Mouse (Mus musculus): ENCODE results near the gene Nup107.
"Not testable (repeated sequence)": the region's sequence is repeated elsewhere in the genome, so short reads cannot be mapped to it uniquely, and the experiment has no call there.

The Nup107 gene

DNA sequence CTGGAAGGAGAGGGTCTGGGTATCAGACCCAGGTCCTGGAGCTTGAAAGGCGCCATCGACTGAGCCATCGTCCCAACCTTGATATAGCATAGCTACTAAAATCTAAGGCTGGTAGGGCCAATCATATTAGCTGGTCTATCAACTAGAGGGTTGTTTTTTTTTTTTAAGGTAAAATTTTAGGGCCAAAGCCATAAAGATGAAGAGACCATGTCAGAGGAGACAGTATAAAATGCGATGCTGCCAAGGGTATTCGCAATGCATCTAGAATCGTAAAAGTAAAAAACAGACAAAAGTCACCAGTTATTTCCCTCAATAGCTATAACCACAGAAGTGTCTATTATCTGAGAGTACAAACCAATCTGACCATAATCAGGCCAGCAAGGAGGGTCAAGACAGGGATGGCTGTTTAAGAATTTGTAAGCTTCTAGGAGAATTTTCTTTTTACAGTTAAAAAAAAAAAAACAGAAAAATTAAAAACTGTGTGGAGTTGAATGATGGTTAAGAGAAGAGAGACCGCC is 40.1 kb downstream of the Nup107 start:
- no peak for DNase-seq (ENCODE audit: low read depth, low spot score)

DNA sequence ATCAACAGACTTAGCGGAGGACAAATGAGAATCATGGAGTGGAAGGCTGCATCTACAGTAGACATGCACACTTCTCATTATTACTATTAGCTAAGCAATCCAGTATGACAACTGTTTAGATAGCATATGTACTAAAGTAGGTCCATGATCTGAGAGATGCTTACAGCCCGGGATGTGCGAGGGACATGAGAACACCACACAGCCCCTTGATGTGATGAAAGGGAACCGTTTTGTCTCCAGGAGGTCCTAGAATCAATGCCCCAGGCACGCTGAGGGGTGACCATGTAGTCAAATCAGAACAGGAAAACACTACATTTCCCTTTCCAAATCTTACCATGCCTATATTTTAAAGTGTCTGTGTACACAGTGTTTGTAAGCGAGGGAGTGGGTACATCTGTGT is 40.8 kb downstream of the Nup107 start:
- no peak for DNase-seq (ENCODE audit: low read depth, low spot score)

DNA sequence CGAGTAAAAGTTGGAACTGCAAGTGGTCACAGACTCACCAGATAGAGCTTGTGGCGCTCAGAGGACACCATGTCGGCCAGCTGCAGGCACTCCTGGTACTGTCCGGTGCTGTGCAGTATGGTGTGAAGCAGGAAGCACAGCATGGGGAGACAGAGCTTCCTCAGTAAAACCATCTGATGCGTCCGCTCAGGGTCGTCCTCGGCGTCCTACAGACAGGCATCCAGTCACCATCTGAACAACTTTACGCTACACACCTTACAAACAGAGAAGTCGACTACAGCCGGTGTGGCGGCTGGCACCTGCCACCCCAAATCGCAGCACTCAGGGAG is 41.3 kb downstream of the Nup107 start:
- DNase-seq (ENCODE audit: low read depth, low spot score), result no peak

DNA sequence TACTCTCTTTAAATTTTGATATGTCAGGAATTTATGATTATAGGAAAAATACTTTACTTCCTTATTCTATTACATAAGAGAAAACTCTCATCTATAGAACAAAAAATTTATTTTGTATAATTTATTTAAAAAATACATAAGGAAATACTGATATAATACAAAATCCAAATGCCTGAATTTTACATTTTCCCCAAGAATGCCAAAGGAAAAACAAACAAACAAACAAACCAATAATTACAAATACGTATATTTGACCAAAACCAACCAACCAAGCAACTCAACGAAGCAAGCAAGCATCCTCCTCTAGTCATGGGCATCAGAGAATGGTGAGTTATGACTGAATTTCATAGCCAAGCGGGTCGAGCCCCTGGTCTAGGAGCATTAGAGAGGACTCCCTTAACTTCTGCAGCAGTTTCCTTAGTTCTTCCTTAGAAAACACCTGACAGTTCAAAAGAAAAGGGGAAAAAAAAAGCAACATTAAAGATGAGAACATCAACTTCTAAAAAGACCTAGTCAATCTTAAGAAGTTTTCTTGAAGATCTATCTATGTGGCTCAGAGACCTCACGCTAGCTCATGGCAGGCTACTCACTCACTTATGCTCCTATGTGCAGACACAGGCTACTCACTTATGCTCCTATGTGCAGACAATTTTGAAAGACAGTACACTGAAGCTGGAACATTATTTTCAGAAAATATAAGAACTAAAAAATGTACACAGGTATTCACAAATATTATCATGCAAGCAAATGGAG is 41.8 kb downstream of the Nup107 start:
- DNase-seq (ENCODE audit: low read depth, low spot score), result no peak

DNA sequence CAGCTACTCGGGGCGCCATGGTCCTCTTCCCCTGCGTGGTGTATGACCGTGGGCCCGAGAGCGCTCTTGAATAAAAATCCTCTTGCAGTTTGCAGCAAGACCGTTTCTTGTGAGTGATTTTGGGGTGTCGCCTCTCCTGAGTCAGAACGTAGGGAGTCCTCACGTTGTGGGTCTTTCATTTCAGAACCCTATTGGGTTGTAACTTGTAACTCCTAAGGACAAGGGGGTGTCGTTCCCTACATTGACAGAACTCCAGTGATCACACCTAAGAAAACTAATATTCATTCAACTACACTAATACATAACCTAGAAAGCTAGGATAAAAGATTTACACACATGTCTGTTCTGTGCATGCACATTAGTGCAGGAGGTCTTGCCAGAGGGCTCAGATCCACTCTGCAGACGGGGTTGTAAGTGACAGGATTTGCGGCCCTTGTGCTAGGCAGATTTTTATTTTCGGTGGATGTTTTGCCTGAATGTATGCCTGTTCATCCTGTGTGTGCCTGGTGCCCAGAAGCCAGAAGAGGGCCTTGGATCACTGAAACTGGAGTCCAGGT is 42.6 kb downstream of the Nup107 start:
- DNase-seq (ENCODE audit: low read depth, low spot score), result no peak

DNA sequence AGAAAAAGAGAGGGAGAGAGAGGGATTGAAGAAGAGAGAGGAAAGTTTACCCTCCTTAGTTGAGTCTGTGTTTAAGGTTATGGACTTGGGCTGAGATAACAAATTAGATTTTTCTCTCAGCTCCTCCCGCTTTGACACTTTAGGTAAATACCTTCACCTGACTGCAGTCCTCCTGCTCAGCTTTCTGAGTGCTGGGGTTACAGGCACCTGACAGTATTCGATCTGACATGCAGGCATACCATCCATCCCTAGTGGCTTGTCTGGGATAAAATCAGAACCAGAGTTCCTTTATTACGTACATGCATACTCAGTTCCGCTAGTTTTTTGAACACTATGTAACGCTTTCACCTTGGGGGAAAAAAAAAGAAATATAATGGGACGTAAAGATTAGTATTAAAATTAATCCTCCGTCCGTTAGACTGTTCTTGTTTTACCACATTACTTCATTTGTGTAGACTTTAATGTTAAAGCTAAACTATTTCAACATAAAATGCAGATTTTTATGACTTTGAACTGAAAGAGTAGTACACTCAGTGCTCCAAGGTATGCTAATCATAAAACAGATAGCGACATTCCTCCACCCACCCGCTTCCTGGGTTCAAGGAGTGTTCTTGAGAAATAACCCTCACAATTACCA is 43.3 kb downstream of the Nup107 start:
- DNase-seq (ENCODE audit: low read depth, low spot score), result no peak

DNA sequence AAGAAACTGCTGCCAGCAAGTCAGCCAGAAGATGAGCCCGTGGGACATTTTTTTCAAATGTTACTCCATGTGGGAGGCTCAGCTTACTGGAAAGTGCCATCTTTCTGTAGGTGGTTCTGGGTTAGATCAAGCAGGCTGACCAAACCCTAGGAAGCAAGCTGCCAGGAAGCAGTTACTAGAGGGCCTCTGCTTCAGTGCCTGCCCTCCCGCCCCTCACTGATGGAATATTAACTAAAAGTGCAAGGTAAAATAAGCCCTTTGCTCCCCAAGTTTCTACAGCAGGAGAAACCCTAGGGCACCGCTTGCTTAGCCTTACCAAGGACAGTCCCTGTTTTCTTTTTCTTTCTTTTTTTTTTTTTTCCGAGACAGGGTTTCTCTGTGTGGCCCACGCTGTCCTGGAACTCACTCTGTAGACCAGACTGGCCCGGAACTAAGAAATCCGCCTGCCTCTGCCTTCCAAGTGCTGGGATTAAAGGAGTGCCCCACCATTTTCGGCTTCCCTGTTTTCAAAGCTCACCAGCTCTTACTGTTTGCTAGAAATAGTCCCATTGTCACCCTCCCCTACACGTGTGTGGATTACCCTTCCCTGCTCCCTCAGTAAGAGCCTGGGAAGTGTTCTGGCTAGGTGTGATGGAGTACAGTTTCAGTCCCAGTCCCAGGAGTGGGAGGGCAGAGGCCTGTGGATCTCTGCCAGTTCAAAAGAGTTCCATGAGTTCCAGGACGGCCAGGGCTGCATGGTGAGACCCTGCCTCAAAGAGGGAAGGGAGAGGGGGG is 44.0 kb downstream of the Nup107 start:
- DNase-seq (ENCODE audit: low read depth, low spot score), result no peak

DNA sequence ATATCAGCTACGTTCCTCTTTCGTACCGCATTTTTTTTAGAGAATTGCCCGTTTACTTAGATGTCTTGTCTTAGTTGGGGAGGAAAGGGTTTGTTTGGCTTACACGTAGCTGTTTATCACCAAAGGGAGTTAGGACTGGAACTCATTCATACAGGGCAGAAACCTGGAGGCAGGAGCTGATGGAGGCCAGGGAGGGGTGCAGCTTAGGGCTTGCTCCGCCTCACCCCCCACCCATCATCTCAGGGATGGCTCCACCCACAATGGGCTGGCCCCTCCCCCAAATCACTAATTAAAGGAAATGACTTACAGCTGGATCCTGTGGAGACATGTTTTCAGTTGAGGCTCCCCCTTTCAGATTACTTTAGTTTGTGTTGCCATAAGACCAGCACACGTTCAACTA is 44.8 kb downstream of the Nup107 start:
- DNase-seq (ENCODE audit: low read depth, low spot score), result no peak

DNA sequence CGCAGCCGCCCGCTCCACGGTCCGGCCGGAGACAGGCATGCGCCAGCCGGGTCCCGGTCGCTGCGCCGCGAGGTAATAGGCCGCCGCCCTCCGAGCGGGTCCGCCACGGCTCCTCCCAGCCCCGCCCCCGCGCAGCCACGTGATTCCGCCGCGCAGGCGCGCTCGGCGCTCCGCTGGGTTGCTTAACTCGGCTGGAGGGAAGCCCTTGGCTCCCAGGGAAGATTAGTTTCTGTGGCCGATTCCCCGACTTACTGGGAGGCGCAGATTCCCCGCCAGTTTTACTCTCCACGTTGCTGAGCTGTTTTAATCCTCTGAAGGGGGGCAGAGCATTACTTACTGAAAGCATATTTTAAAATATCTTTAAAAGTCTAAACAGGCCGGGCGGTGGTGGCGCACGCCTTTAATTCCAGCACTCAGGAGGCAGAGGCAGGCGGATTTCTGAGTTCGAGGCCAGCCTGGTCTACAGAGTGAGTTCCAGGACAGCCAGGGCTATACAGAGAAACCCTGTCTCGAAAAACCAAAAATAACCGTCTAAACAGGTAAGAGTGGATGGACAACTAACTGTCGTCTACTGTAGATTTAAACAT is 46.1 kb downstream of the Nup107 start, which contains the start of gene Slc35e3:
TSS of gene Slc35e3 (minus strand) at position 69 of the 587 bp plus-strand sequence.
- peak; percentile 92 for DNase-seq (ENCODE audit: low read depth, low spot score)

DNA sequence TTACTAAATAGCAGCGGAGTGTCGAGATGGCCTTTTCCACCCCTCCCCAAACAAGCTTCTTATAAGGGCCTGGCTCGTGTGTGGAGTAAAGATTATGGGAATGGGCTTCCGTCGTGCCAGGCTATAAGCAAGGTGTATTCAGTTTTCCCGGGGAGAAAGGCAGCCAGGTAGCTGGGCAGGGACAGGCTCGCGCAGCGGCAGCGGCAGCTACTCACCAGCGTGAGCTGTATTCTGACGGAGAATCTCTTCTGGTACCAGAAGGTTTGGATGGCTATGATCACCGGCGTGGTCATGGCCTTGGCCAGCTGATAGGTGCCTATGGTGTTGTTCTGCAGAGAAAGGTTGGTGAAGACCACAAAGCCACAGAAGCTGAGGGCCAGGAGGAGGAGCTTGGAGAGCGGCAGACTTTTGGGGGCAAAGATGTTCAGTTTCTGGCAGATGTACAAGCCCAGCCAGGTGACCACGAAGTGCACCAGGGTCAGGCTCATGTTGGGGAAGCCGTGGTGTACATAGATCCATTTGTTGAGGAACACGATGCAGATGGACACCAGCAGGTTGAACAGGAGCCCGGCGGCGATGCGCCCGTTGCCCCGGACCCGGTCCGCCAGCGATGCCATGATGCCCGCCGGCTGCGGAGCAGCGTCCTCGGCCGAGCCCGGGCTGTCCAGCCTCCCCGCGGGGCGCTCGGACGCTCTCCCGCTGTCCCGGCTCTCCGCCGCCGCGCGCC is 46.8 kb downstream of the Nup107 start:
- not testable (repeated sequence) for DNase-seq (ENCODE audit: low read depth, low spot score)

DNA sequence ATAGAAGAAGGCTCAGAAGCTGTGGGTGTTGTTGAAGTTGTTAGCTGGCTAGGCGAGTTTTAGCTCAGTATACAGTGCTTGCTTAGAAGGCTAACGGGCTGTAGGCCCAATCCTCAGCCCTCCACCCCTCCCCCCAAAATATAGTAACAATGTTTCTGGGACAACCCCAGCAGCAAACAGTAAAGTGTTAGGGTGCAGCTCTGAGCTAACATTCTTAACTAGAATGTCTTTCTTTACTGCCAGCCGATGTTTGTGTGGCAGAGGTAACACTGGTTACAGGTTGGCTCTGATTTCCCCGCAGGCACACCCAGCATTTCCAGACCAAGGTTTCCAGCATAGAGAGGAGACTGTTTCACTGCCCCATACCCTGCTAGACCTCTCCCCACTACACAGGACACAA is 48.6 kb downstream of the Nup107 start:
- DNase-seq (ENCODE audit: low read depth, low spot score), result no peak

DNA sequence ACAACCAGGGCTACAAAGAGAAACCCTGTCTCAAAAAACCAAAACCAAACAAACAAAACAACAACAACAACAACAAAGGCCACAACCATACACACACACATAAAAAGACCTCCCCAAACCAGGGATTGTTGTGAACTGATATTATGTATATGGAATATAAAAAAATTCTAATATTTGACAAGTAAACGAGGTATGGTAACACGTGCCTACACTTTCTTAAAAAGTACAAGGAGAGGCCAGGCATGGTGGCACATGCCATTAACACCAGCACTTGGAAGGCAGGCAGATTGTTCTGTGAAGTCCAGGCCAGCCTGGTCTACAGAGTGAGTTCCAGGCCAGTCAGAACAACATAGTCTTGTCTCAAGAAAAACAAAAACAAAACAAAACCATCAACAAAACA is 49.3 kb downstream of the Nup107 start:
- no peak for DNase-seq (ENCODE audit: low read depth, low spot score)

DNA sequence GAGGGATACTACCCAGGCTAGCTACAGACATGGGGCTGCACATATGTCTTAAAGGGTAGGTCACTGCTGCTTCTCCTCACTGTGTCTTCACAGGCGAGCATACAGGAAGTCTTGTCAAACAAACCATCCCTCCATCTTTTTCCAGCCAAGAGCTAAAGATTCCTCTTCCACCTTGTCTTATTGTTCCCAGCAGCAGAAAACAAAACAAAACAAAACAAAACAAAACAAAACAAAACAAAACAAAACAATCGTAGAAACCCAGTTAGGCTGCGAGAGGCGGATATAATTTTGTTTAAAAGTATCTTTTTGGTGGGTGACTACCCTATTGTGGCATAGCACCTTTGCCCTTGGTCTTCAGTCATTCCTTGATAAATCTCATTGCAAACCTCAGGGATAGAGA is 49.9 kb downstream of the Nup107 start:
- no peak for DNase-seq (ENCODE audit: low read depth, low spot score)

DNA sequence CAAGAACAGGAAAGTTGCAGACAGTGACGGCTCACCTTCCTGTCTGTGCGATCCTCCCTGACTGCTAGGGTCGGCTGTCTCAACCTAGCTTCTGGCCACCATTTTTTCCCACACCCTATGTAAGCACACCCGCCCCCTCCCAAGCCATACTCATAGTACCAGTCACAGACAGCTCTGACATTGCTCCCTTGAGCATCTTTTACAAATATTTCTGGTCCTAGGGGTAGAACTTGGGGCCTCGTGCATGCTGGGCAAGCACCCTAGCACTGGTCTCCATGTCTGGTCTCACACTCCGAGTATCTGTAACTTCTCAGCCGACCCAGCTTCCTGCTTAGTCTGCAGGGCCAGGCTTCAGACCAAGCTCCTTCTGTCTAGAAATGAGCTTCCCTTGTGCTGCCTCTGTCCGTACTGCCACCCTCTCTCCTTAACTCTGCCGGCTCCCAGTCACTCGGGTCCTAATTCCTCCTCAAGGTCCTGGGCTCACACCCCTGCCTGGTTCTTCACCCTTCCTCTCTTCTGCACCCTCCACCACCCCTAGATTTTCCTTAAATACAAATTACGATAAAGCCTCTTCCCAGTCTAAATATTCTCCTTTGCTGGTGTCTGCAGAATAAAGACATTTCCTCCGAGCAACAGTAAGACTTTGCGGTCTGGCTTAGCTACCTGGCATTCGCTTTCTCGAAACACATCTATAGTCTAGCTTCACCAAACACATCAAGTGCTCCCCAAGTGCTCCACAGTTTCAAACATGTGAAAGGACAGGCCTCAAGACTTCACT is 50.6 kb downstream of the Nup107 start:
- no peak for DNase-seq (ENCODE audit: low read depth, low spot score)

DNA sequence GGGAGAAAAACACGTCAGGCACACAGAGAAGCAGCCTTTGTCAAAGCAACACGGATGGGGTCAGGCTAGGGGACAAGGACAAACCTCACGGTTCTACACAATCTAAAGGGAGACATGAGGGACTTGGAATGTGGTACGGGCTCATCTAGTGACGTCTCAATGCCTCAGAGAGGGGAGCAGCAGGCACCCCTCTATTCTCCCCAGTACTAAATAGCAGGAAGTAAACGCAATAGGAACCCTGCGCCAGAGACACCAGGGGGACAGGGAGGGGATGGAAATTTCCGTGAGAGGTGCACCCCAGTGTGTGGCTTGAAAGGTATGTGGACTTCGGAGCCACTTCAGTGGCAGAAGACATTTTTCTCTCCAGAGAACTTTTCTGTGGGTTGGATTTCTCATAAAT is 51.6 kb downstream of the Nup107 start:
- DNase-seq (ENCODE audit: low read depth, low spot score), result no peak

DNA sequence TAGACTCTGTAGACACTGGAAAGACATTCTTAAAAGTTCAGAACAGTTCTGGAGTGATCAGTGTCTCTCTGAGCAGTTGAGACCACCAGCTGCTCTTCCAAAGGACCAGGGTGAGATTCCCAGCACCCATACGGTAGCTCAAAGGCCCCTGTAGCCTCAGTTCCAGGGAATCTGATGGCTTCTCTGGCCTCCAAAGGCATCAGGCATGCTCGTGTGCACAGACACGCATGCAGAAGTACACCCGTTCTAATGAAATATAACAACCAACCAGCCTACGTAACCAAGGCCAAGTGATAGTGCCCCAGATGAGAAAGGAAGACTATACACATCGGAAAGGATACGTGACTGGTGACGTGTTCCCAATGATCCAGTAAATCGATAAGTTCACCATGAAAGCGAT is 52.3 kb downstream of the Nup107 start:
- no peak for DNase-seq (ENCODE audit: low read depth, low spot score)

DNA sequence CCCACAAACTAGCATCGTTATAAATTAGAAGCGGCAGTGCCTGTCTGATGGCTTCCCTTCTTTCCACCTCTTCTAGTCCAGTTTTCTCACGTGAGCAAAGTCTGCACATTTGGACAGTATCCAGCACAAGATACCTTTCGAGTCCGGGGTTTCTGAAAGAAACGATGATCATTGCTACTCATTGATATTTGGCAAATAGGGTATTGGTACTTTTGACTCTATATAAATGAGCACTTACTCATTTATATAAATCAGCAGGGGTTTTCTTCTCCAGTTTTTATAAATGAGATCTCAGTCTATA is 52.9 kb downstream of the Nup107 start:
- DNase-seq (ENCODE audit: low read depth, low spot score), result no peak

DNA sequence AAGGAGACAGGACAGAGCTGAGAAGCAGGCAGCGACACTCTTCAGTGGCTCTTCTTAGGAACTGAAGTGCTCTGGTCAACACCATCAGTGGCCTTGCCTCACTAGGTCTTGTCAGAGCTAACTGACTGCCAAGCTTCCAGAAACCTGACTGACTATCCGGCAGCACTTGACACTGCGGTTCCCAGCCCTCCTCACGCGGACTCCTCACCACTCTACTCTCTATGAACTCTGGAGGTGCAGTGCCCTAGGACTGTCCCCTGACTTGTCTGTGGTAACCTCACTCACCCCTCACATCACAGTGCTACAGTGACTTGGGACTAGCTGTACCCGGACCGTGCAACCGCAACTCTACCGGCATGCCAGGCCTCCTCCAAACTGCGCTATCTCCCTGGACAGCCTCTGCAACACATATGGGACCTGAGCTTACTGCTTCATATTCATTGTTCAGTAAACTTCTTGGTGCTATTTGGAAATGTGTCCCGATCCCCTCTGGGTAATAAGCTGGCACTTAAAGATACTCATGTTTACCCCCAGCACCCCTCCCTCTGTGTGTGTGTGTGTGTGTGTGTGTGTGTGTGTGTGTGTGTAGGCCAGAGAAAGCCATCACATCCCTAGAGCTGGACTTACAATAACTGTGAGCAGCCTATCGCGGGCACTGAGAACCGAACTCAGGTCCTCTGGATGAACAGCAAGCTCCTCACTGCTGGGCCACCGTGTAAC is 53.4 kb downstream of the Nup107 start:
- no peak for DNase-seq (ENCODE audit: low read depth, low spot score)

DNA sequence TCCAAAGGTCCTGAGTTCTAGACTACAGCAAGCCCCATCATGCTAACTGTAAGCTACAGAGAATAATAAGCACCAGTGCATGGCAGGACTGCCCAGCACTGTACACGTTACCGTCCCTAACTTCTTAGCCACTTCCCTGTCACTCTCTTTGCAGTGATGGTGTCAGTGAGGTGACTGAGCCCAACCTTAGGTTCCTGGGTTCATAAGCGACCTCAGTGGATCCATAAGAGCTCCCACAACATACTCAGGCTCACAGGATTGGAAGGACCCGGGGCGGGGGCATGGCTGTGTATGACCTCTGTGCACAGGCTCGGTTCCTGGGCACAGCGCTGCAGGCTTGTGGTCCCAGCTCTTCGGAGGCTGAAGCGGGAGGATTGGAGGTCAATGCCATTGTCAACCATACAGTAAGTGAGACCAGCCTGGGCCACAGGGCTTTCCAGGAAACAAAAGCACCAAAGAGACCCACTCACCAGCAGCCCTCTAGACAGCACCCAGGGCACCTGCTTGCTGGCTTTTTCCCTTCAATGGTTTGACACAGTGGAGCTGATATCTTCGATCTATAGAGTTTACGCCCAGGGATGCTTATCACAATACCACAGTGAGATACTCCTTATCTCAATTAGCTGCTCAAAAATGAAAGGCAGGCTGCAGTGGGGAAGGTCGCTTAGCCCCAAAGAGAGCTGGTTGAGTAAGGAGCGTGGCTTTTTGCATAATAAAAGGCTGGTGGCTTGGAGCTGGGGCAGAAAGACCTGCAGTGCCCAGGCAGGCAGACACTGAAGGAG is 54.2 kb downstream of the Nup107 start:
- DNase-seq (ENCODE audit: low read depth, low spot score), result no peak

Measured in forelimb bud, embryonic 11.5 days (tissue).